Mouse (Mus musculus) kidney, embryonic 16.5 days (tissue): ENCODE results near the gene Lrrc27. TPM values are rescaled to one million over a fixed set of nuclear protein-coding genes. Genes with fewer than 3 reads are reported as not detected.

Experiments
- ATAC-seq: fragments of 200-750 bp; cut with Nextera tagmentation; 2 replicates; pipeline ENCODE4 v1.8.0; 2017; ENCODE audit warnings: moderate TSS enrichment; ENCODE audit not compliant: low FRiP score, low TSS enrichment
- H3K27ac ChIP-seq: fragments of 300-500 bp; sonication (generic); 2 replicates; pipeline ENCODE4 v1.5.1; 2014; ENCODE audit warnings: low read length
- H3K27me3 ChIP-seq: fragments of 300-500 bp; sonication (generic); 2 replicates; pipeline ENCODE4 v1.6.1; 2014; ENCODE audit warnings: low read length, control low read depth, mixed read lengths; ENCODE audit not compliant: insufficient read depth
- H3K36me3 ChIP-seq: fragments of 300-500 bp; sonication (generic); 2 replicates; pipeline ENCODE4 v1.6.1; 2014; ENCODE audit warnings: low read length, control low read depth, mixed read lengths; ENCODE audit not compliant: insufficient read depth
- H3K4me1 ChIP-seq: fragments of 300-500 bp; sonication (generic); 2 replicates; pipeline ENCODE4 v1.6.1; 2014; ENCODE audit warnings: low read length, control low read depth, mixed read lengths; ENCODE audit not compliant: insufficient read depth
- H3K4me2 ChIP-seq: fragments of 300-500 bp; sonication (generic); replicated peaks from 2 replicates; pipeline ENCODE4 v1.6.1; 2014; ENCODE audit warnings: low read depth, low read length
- H3K4me3 ChIP-seq: fragments of 300-500 bp; sonication (generic); 2 replicates; pipeline ENCODE4 v1.5.1; 2014; ENCODE audit warnings: mild to moderate bottlenecking, low read length
- H3K9ac ChIP-seq: fragments of 300-500 bp; sonication (generic); replicated peaks from 2 replicates; pipeline ENCODE4 v1.6.1; 2014; ENCODE audit warnings: low read length
- H3K9me3 ChIP-seq: fragments of 300-500 bp; sonication (generic); 2 replicates; pipeline ENCODE4 v1.6.1; 2016; ENCODE audit warnings: low read length, control low read depth
- WGBS: fragments of 180-500 bp; shearing (Covaris S2); extraction: QIAGEN DNeasy Blood & Tissue Kit; methylation state at CpG from one replicate; pipeline ENCODE4 v1.1.7; 2014; 5-methylcytosine and 5-hydroxymethylcytosine counted together
- polyA plus RNA-seq: library from polyadenylated mRNA; unstranded; fragments of >200 nt; fragmentation: Nextera tagmentation; extraction: Ambion mirVana; gene quantifications from 2 replicates; pipeline ENCODE4 v1.2.1, GENCODE M21; 2015

The Lrrc27 gene
- 2.8 and 3.3 TPM in 2 replicates for polyA plus RNA-seq

DNA sequence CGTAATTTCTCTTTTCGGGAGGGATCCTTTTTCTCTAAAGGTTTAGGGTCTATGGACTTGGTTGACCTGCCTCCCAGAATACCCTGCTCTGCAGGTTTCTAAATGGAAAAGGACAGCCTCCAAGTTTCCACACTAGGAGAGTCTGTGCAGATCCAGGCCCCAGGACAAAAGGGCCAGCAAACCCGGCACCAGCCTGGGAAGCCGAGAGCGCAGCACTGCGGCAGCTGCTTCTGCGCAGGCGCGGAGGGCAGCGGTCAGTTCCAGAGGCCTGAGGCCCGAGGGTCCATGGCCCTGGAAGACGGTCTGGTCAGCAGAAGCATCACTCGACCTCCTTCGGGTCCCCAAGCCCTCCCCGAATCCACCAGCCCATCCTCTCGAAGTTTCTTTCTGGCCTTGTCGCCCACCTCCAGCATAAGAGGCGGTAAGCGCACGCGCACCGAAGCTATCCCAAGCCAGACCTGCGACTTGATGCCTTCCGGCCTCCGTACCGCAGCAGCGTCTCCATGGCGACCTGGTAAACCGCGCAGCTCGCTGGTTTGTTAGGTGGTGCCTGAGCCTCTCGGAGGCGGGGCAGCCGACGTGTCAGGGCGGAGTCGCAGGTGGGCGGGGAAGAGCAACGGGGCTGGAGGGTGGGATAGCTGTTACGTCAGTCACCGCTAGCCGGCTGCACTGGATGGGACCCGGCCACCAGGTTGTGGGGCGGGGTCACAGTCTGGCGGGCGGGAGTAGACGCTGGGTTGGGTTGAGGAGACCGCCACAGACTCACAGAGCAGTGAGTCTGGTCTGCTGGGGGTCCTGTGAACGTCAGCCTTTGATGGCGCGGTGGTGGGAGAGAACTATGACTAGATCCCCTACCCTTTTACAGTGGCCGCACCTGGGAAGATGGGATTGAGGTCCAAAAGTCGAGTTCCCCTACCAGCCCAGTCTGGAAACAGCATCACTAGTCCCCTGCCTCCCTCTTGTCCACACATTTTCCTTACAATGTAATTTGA is at the start of gene Lrrc27, which contains the start of gene Stk32c:
Gene Lrrc27 (plus strand): TSS at position 235 of the 992 bp plus-strand sequence.
Gene Stk32c (minus strand): TSS at position 554 of the 992 bp plus-strand sequence.
- Histone ChIP-seq H3K27me3 (no peaks in the 10 kb centered on the region), H3K4me1 (peaks cover 20% of the 10 kb centered on the region), H3K4me3 (peak within 1 kb of the TSS; percentile 62), H3K9me3 (no peaks in the 10 kb centered on the region), H3K9ac (peak within 1 kb of the TSS; percentile 81), H3K4me2 (peak within 1 kb of the TSS; percentile 68), H3K27ac (peak within 1 kb of the TSS; percentile 78), H3K36me3 (no peaks in the 10 kb centered on the region)
- 2% methylated on average over 53 of the region's 53 CpGs for WGBS
- ATAC-seq, result peak; percentile 97

DNA sequence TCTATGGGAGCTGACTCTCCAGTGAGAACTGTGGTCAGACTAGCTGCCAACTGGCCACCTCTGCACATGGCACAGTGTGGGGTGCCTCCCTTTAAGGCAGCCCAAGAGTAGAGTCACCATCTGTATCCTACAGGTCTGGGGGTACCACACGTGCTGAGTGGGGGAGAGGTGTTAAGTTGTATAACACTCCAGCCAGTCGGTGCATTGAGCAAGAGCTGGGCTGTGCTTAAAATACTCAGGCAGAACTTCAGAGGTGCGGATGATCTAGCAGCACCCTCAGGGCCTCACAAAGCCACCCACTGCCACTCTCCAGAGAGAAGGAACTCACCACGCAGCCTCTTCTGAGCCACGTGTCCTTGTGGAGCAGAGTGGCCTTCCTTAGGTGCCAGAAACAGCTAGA is 48.4 kb upstream of the Lrrc27 start:
- Histone ChIP-seq H3K4me2 (no peak overlapping the region), H3K9me3 (0 out of 2 replicates have a peak, but pooled peaks cover 4% of the 10 kb centered on the region), H3K4me3 (no peak overlapping the region), H3K27ac (no peak overlapping the region), H3K9ac (no peak overlapping the region), H3K4me1 (no peaks in the 10 kb centered on the region), H3K27me3 (no peaks in the 10 kb centered on the region), H3K36me3 (no peaks in the 10 kb centered on the region)
- 37% methylated on average over 5 of the region's 5 CpGs for WGBS
- no peak for ATAC-seq

DNA sequence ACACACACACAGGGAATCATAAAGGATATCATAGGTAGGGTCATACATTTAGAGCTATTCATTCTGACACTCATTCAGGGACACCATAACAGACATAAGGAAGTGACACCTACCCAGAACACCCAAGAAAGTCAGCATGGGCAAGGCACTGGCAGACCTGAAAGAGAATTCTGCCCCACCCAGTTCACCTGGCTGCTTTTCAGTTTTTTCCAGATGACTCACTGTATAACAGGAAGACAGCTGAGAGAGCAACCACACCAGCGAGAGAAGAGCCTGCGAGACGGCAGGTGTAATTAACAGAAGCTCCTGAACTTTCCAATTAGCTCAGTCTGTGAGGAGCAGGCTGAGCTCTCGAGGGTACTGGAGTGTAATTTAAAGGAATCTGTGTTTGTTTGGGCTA is 43.6 kb upstream of the Lrrc27 start:
- Histone ChIP-seq H3K27me3 (no peaks in the 10 kb centered on the region), H3K4me3 (no peak overlapping the region), H3K27ac (no peak overlapping the region), H3K9me3 (0 out of 2 replicates have a peak, but pooled peaks cover 4% of the 10 kb centered on the region), H3K4me2 (no peak overlapping the region), H3K9ac (no peak overlapping the region), H3K36me3 (no peaks in the 10 kb centered on the region), H3K4me1 (no peaks in the 10 kb centered on the region)
- no peak for ATAC-seq
- 43% methylated on average over 4 of the region's 4 CpGs for WGBS

DNA sequence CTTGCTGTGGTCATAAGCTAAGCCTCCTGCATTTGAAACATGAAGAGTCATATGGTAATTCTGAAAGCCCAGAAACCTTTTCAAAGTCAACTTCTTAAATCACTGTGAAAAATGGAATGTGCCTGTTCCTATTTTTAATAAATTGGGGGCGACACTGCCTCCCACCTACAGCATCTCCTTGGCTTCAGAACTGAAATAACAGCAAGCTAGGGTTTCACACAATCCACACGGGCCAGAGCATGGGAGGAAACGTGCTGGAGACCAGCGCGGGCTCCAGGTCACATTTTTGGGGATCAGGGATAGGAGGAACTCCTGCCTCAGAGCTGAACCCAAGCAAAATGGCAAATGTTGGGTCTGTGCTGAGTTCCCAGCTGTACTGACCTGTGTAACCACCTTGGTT is 33.5 kb upstream of the Lrrc27 start:
- no peaks in the 10 kb centered on the region for H3K27me3 ChIP-seq
- no peak overlapping the region for H3K9ac ChIP-seq
- no peak overlapping the region for H3K4me3 ChIP-seq
- H3K4me1 ChIP-seq, result no peaks in the 10 kb centered on the region
- H3K36me3 ChIP-seq, result no peaks in the 10 kb centered on the region
- H3K27ac ChIP-seq, result no peak overlapping the region
- H3K9me3 ChIP-seq, result no peaks in the 10 kb centered on the region
- H3K4me2 ChIP-seq, result no peak overlapping the region
- 76% methylated on average over 5 of the region's 5 CpGs for WGBS
- no peak for ATAC-seq

DNA sequence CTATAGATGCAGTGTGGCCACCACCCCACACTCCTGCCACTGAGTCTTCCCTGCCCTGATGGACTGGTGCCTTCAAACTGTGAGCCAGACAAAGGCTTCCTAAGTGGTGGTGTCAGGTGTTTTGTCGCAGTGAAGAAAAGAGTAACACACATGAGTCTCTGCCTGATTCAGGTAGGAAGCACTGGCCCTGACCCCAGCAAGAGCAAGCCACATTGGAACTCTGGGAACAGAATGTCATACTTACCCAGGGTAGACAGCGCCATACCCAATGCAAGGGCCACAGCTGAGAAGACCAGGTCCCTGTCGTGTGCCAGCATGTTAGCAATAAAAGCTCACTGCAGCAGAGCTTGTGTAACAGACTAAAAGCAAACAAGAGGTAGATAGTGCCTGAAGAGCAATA is 32.7 kb upstream of the Lrrc27 start:
- no peaks in the 10 kb centered on the region for H3K27me3 ChIP-seq
- H3K9ac ChIP-seq, result no peak overlapping the region
- no peak overlapping the region for H3K4me2 ChIP-seq
- H3K4me3 ChIP-seq, result no peak overlapping the region
- 85% methylated on average over 3 of the region's 3 CpGs for WGBS
- no peaks in the 10 kb centered on the region for H3K36me3 ChIP-seq
- H3K4me1 ChIP-seq, result no peaks in the 10 kb centered on the region
- H3K9me3 ChIP-seq, result no peaks in the 10 kb centered on the region
- ATAC-seq, result no peak
- H3K27ac ChIP-seq, result no peak overlapping the region

DNA sequence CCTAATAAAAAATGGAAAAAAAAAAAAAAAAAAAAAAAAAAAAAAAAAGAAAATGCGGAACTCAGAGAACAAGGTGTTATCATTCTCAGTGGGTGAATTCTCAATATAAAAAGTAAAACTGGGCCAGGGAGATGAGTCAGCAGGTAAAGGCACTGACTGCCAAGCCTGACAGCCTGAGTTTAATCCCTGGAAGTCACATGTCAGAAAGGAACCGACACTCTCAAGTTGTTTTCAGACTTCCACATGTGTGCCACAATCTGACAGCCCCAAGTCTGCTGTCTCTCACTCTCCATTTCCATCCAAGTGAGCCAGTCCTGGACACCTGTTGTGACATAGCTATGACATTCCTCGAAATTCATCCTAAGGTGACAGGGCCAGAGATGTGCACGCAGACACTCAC is 28.4 kb upstream of the Lrrc27 start:
- ATAC-seq, result no peak
- WGBS, result 87% methylated on average over 4 of the region's 4 CpGs
- Histone ChIP-seq H3K36me3 (no peaks in the 10 kb centered on the region), H3K4me3 (no peak overlapping the region), H3K9me3 (no peaks in the 10 kb centered on the region), H3K9ac (no peak overlapping the region), H3K4me2 (no peak overlapping the region), H3K4me1 (peaks cover 8% of the 10 kb centered on the region), H3K27ac (no peak overlapping the region), H3K27me3 (peaks cover 26% of the 10 kb centered on the region)

DNA sequence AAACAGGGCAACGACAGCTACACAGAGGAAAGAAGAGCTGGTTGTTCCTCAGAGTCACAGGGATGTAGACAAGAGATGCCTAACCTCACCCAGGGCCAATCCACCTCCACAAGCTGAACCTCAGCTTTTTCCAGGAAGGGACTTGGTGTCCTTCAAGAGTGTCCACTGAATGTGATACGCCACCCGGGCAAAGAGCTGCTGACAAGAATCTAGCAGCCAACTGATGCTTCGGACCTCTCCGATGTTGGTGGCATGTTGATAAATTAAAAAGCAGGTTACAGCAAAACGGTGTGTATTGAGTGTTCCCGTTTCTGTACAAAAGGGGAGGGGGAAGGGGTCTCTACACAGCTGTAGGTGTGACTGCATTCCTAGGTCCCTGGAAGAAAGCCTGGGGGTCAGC is 27.9 kb upstream of the Lrrc27 start:
- Histone ChIP-seq H3K9me3 (no peaks in the 10 kb centered on the region), H3K4me2 (no peak overlapping the region), H3K27me3 (peaks cover 26% of the 10 kb centered on the region), H3K4me1 (peaks cover 8% of the 10 kb centered on the region), H3K4me3 (no peak overlapping the region), H3K27ac (no peak overlapping the region), H3K9ac (no peak overlapping the region), H3K36me3 (no peaks in the 10 kb centered on the region)
- ATAC-seq, result no peak
- 85% methylated on average over 7 of the region's 7 CpGs for WGBS

DNA sequence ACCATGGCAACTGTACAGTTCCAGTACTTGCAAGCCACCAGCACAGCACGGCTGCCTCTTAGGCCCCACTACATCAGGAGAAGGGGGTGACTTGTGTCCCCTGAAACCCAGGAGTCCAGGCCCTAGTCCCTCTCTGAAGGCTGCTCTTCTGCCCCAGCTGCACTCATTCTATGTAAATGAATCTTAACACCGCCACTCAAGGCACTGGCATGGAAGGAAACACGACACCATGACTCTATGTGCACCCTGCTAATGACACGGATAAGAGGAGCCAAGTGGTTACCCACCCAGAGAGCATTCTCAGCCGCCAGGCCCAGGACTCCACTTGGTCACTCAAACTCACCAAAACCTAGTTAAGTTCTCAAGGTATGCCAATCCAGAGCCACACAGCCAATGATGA is 26.8 kb upstream of the Lrrc27 start:
- Histone ChIP-seq H3K4me3 (no peak overlapping the region), H3K4me2 (no peak overlapping the region), H3K36me3 (no peaks in the 10 kb centered on the region), H3K27ac (no peak overlapping the region), H3K9me3 (no peaks in the 10 kb centered on the region), H3K27me3 (peaks cover 30% of the 10 kb centered on the region), H3K9ac (no peak overlapping the region), H3K4me1 (peaks cover 8% of the 10 kb centered on the region)
- WGBS, result 28% methylated on average over 5 of the region's 5 CpGs
- ATAC-seq, result no peak

DNA sequence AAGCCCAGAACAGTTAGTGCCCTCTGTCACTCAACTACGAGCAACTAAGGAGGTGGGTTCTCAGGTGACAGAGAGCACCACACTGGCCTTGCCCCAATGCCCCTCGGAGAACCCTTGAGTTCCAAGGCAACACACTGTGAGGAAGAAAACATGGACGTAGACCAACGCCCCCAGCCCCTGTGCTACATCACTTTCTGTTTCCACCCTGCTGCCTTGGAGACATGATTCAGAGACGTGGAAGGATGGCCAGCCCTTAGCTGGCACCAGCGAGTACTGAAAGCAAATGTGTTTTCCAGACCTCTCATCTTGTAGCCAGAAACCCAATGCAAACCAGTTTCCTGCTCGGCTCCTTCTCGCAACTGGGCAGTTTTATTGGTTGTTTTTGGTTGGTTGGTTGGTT is 26.4 kb upstream of the Lrrc27 start:
- no peak overlapping the region for H3K9ac ChIP-seq
- H3K27ac ChIP-seq, result no peak overlapping the region
- no peak overlapping the region for H3K4me3 ChIP-seq
- WGBS, result 47% methylated on average over 8 of the region's 8 CpGs
- ATAC-seq, result no peak
- H3K9me3 ChIP-seq, result no peaks in the 10 kb centered on the region
- no peaks in the 10 kb centered on the region for H3K36me3 ChIP-seq
- H3K27me3 ChIP-seq, result peaks cover 30% of the 10 kb centered on the region
- H3K4me2 ChIP-seq, result no peak overlapping the region
- H3K4me1 ChIP-seq, result peaks cover 8% of the 10 kb centered on the region

DNA sequence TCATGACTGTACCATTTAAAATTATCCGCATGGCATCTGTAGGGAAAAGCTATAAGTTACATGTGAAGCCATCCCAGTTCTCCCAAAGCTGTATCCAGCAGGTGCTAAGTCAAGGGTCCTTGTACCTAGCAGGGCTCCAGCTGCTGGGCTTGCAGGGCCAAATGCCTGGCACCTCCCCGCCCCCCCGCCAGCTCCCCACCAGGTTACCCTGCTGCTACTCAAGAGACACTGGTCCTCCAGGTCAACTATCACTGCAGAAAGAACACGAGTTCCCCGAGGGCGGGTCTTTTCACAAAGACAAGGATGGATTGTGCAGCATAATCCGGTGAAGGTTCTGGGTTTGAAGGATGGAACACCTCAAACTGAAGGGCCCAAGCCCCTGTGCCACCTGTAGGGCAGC is 25.5 kb upstream of the Lrrc27 start:
- no peaks in the 10 kb centered on the region for H3K9me3 ChIP-seq
- H3K4me1 ChIP-seq, result peaks cover 8% of the 10 kb centered on the region
- no peak overlapping the region for H3K9ac ChIP-seq
- WGBS, result 33% methylated on average over 7 of the region's 7 CpGs
- no peaks in the 10 kb centered on the region for H3K36me3 ChIP-seq
- no peak for ATAC-seq
- no peak overlapping the region for H3K27ac ChIP-seq
- peaks cover 30% of the 10 kb centered on the region for H3K27me3 ChIP-seq
- H3K4me2 ChIP-seq, result peak overlapping the region; percentile 99
- H3K4me3 ChIP-seq, result peak overlapping the region; percentile 67
